Mouse (Mus musculus) kidney, embryonic 14.5 days (tissue): ENCODE data around the gene Zfp39. TPM values are rescaled to one million over a fixed set of nuclear protein-coding genes. Genes with fewer than 3 reads are reported as not detected.

ENCODE experiments used
- ATAC-seq: fragments of 200-750 bp; cut with Nextera tagmentation; 2 replicates; pipeline ENCODE4 v1.8.0; 2017; ENCODE audit warnings: moderate number of reproducible peaks, mild to moderate bottlenecking, moderate TSS enrichment, moderate library complexity; ENCODE audit not compliant: low FRiP score, low TSS enrichment
- H3K27ac ChIP-seq: fragments of 300-500 bp; sonication (generic); 2 replicates; pipeline ENCODE4 v1.5.1; 2014; ENCODE audit warnings: low read depth, mild to moderate bottlenecking, low read length, moderate library complexity, mixed read lengths
- H3K27me3 ChIP-seq: fragments of 300-500 bp; sonication (generic); 2 replicates; pipeline ENCODE4 v1.6.1; 2014; ENCODE audit warnings: mild to moderate bottlenecking, low read length; ENCODE audit not compliant: control insufficient read depth, insufficient read depth
- H3K36me3 ChIP-seq: fragments of 300-500 bp; sonication (generic); 2 replicates; pipeline ENCODE4 v1.6.1; 2014; ENCODE audit warnings: low read length, mixed read lengths; ENCODE audit not compliant: control insufficient read depth, insufficient read depth
- H3K4me1 ChIP-seq: fragments of 300-500 bp; sonication (generic); 2 replicates; pipeline ENCODE4 v1.6.1; 2014; ENCODE audit warnings: low read length, mixed read lengths; ENCODE audit not compliant: control insufficient read depth, insufficient read depth
- H3K4me2 ChIP-seq: fragments of 300-500 bp; sonication (generic); replicated peaks from 2 replicates; pipeline ENCODE4 v1.6.1; 2014; ENCODE audit warnings: low read depth, mild to moderate bottlenecking, low read length
- H3K4me3 ChIP-seq: fragments of 300-500 bp; sonication (generic); 2 replicates; pipeline ENCODE4 v1.5.1; 2014; ENCODE audit warnings: mild to moderate bottlenecking, low read length
- H3K9ac ChIP-seq: fragments of 300-500 bp; sonication (generic); 2 replicates; pipeline ENCODE4 v1.6.1; 2014; ENCODE audit warnings: low read depth, mild to moderate bottlenecking, low read length, moderate library complexity
- H3K9me3 ChIP-seq: fragments of 300-500 bp; sonication (generic); 2 replicates; pipeline ENCODE4 v1.6.1; 2016; ENCODE audit warnings: low read length; ENCODE audit not compliant: control insufficient read depth
- WGBS: fragments of 180-500 bp; shearing (Covaris S2); extraction: QIAGEN DNeasy Blood & Tissue Kit; methylation state at CpG from one replicate; pipeline ENCODE4 v1.1.7; 2014; 5-methylcytosine and 5-hydroxymethylcytosine counted together
- polyA plus RNA-seq: library from polyadenylated mRNA; unstranded; fragments of >200 nt; fragmentation: Nextera tagmentation; extraction: Ambion mirVana; gene quantifications from 2 replicates; pipeline ENCODE4 v1.2.1, GENCODE M21; 2014

The Zfp39 gene
- polyA plus RNA-seq, 1 experiment from 2014 or later: 9.6 TPM

DNA sequence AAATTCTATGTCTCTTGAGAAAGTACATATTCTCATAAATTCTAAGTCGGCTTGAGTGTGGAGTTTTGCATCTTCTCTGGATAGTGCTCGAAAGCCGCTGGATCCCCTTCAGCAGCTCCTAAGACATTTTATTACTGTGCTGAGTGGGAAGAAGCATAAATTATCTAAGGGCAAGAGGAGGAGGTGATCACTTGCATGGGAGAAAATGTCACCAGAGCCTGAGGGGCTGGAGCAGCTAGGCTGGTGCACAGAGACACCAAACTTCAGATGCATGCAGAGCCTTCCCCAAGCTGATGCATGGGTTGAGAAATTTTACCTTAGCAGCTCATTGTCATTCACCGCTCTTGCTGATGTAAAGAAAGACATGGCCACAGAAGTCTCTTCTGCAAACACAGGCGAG lies 40.1 kb upstream of the Zfp39 start:
- no peak for ATAC-seq
- H3K9me3 ChIP-seq: no peaks in the 10 kb centered on the region
- H3K27me3 ChIP-seq: no peaks in the 10 kb centered on the region
- H3K4me3 ChIP-seq: no peak overlapping the region
- no peak overlapping the region for H3K9ac ChIP-seq
- 43% methylated on average over 5 of the region's 5 CpGs for WGBS
- H3K36me3 ChIP-seq: no peaks in the 10 kb centered on the region
- no peak overlapping the region for H3K4me2 ChIP-seq
- no peak overlapping the region for H3K27ac ChIP-seq
- H3K4me1 ChIP-seq: 0 out of 2 replicates have a peak, but pooled peaks cover 12% of the 10 kb centered on the region

DNA sequence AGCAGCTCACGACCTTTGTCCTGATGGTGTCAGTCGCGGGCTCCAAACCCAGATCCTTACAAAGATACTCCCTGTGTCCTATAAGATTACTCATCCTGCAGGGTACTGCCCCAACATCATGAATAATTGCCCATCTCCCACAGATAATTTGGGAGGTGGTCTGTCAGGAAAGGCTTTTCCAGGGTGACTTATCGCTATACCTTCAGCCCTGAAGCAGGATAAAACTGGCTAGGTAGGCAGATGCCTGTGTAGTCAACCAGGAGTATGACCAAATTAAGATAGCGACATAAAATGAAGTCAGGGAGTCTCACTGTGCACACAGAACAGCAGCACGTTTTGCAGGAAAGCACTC lies 35.0 kb upstream of the Zfp39 start:
- H3K4me3 ChIP-seq: peak overlapping the region; percentile 98
- peaks cover 15% of the 10 kb centered on the region; the same call in 1 of the 2 replicates for H3K4me1 ChIP-seq
- ATAC-seq: peak; percentile 58
- H3K9ac ChIP-seq: peak overlapping the region; percentile 96
- peak overlapping the region; percentile 83 for H3K4me2 ChIP-seq
- 18% methylated on average over 6 of the region's 6 CpGs for WGBS
- H3K36me3 ChIP-seq: peaks cover 23% of the 10 kb centered on the region
- H3K27ac ChIP-seq: peak overlapping the region; percentile 95
- H3K9me3 ChIP-seq: no peaks in the 10 kb centered on the region
- no peaks in the 10 kb centered on the region for H3K27me3 ChIP-seq

DNA sequence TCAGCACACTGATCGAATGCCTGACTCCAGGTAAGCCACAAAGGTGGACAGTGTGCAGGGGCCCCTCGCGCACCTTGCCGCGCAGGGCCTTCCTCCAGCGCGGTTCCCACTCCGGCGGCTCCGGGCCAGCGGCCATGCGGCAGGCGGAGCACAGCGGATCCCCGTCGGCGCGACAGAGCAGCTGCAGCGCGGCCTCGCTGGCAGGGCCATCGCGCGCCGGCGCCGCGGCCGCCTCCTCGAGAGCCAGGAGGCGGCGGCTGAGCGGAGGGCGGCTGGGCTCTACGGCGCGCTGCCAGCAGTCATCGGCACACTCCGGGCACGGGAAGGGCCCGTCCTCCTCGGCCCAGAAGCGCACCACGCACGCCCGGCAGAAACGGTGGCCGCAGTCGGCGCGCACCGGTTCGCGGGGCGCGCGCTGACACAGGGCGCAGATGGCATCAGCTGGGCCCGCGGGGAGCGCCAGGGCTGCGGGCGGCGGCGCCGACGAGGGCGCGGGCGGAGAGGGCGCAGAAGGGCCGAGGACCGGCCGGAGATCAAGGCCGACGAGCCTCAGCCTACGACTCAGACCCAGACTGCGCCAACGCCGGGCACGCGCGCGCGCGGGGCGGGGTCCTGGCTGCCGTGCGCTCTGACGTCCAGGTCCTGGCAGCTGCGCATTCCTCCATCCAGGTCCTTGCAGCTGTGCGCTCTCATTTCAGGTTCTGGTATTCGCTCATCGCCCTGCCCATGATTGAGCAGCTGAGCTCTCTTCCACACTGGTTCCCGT lies 34.5 kb upstream of the Zfp39 start, which contains the start of gene Rnf187:
Gene Rnf187 (minus strand): TSS at position 595 of the 766 bp plus-strand sequence.
- peaks cover 29% of the 10 kb centered on the region for H3K36me3 ChIP-seq
- under 1% methylated on average over 87 of the region's 95 CpGs for WGBS
- no peaks in the 10 kb centered on the region for H3K9me3 ChIP-seq
- peaks cover 9% of the 10 kb centered on the region; the same call in 1 of the 2 replicates for H3K4me1 ChIP-seq
- peak within 1 kb of the TSS; percentile 95 for H3K27ac ChIP-seq
- ATAC-seq: peak; percentile 97
- H3K4me2 ChIP-seq: peak within 1 kb of the TSS; percentile 83
- H3K4me3 ChIP-seq: peak within 1 kb of the TSS; percentile 98
- H3K9ac ChIP-seq: peak within 1 kb of the TSS; percentile 96
- H3K27me3 ChIP-seq: no peaks in the 10 kb centered on the region

DNA sequence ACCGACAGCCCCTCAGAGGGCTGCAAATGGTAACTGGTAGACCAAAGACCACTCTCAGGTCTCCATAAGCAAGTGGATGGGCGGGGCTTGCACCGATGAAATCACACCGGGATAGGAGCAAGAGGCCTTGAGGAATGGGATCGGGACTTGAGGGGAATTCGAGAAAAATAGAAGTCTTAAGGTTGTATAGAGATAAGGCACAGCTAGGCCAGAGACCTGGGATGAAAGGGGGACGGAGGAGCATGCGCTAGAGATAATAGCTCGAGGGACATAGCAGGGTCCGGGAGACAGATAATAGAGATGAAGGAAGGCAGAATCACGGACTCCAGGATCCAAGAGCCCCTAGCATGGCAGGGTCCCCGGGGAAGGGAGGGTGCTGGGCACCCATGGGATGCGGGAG lies 33.9 kb upstream of the Zfp39 start:
- peak; percentile 5; the same call in 1 of the 2 replicates for ATAC-seq
- H3K36me3 ChIP-seq: peaks cover 35% of the 10 kb centered on the region
- no peak overlapping the region for H3K27ac ChIP-seq
- peak overlapping the region; percentile 98 for H3K4me3 ChIP-seq
- H3K9ac ChIP-seq: peak overlapping the region; percentile 96
- 0% methylated on average over 13 of the region's 13 CpGs for WGBS
- H3K4me1 ChIP-seq: peaks cover 8% of the 10 kb centered on the region; the same call in 1 of the 2 replicates
- H3K9me3 ChIP-seq: no peaks in the 10 kb centered on the region
- H3K27me3 ChIP-seq: no peaks in the 10 kb centered on the region
- peak overlapping the region; percentile 83 for H3K4me2 ChIP-seq

DNA sequence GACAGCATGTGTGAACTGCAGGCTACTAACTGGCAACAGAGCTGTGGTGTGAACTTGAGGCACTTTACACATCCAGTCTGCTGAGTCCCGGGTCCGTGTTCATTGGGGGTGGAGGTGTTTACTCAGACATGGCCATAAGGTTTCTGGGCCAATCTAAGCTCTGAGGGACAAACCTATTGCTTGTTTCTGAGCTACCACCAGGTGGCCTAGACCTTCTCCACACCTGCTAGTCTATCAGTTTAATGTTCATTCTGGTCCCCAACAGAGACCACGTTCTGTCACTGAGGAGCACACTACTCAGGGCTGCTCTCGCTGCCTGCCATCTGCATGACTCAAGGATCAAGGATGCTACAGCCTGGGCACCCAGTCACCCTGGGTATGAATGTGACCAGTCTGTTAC lies 27.6 kb upstream of the Zfp39 start:
- Histone ChIP-seq H3K27ac (no peak overlapping the region), H3K36me3 (peaks cover 47% of the 10 kb centered on the region)

DNA sequence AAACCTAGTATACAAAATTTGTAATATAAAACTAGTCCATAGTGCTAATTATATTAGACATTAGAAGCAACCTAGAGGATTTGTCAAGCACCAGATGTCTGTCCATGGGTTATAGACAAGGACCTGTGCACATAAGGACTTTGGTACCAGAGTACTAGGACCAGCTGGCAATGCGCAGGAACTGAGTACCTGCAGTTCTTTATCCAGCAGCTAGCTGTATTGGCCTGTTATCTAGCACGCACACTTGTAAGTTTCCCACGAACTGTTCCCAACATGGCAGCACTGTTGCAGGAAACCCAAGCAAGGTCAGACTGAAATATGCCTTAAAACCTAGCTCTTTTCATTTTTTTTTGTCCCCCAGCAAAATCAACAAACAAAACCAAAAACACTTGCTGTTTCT lies 26.2 kb upstream of the Zfp39 start:
- no peaks in the 10 kb centered on the region for H3K9me3 ChIP-seq
- H3K4me2 ChIP-seq: no peak overlapping the region
- WGBS: 93% methylated on average over 3 of the region's 3 CpGs
- H3K36me3 ChIP-seq: peaks cover 36% of the 10 kb centered on the region
- no peak overlapping the region for H3K27ac ChIP-seq
- H3K9ac ChIP-seq: no peak overlapping the region
- no peak overlapping the region for H3K4me3 ChIP-seq
- ATAC-seq: no peak
- H3K4me1 ChIP-seq: no peaks in the 10 kb centered on the region
- no peaks in the 10 kb centered on the region for H3K27me3 ChIP-seq

More for the DNA sequence above, 27.6 kb upstream of the Zfp39 start:
- ATAC-seq: no peak
- Histone ChIP-seq H3K4me2 (no peak overlapping the region), H3K4me1 (no peaks in the 10 kb centered on the region), H3K4me3 (no peak overlapping the region), H3K9ac (no peak overlapping the region), H3K27me3 (no peaks in the 10 kb centered on the region), H3K9me3 (no peaks in the 10 kb centered on the region)
- WGBS: 62% methylated on average over 4 of the region's 4 CpGs

DNA sequence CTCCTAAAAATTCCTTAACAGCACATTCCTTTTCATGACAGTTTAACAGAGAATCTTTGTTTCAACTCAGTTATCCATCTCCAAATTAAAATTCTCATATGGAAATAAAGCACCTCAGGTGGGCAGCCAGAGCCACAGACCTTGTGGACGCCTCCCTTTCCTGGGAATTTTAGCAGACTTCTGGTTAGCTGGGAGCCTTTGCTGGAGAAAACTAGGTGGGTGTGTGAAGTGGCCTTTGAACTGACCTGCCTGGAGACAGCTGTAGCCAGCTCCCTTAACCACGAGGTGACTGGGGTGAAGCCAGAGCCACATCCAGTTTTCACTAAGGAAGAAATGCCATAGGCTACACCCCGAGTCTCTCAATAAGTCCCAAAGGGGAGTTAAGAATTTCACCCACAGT lies 25.6 kb upstream of the Zfp39 start:
- no peak overlapping the region for H3K4me3 ChIP-seq
- no peak for ATAC-seq
- no peak overlapping the region for H3K27ac ChIP-seq
- H3K4me2 ChIP-seq: no peak overlapping the region
- no peaks in the 10 kb centered on the region for H3K27me3 ChIP-seq
- H3K9ac ChIP-seq: no peak overlapping the region
- peaks cover 36% of the 10 kb centered on the region for H3K36me3 ChIP-seq
- H3K9me3 ChIP-seq: no peaks in the 10 kb centered on the region
- H3K4me1 ChIP-seq: no peaks in the 10 kb centered on the region
- WGBS: 33% methylated on average over 3 of the region's 3 CpGs

DNA sequence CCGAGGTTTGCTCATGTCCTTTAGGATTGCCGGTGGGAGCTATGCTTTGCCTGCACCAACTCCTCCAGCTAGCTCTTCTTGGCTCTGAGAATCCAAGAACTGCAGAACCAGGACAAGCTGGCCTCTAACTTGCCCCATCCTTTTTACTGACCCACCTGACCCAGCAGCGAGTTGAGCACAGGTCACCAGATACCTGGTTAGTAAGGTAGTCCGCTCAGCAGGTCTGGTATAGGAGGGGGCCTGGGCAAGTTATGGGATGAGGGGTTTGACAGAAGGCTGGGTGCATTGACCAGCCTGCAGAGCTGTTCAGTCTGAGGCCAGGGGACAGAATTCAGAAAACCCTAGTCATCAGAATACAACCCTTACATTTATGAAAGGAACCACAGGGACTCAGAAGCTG lies 25.0 kb upstream of the Zfp39 start:
- Histone ChIP-seq H3K4me3 (no peak overlapping the region), H3K4me2 (no peak overlapping the region), H3K4me1 (no peaks in the 10 kb centered on the region), H3K9ac (no peak overlapping the region), H3K27ac (no peak overlapping the region), H3K9me3 (no peaks in the 10 kb centered on the region), H3K27me3 (no peaks in the 10 kb centered on the region), H3K36me3 (peaks cover 30% of the 10 kb centered on the region)
- no peak for ATAC-seq
- whole genome bisulfite sequencing: 90% methylated on average over 4 of the region's 4 CpGs
